Mouse (Mus musculus): Measurements from ENCODE around the gene Nt5dc3.

Gene Nt5dc3

GRCm38 (mm10) chr10:86778398-86779116, at the start of gene Nt5dc3:
Gene Nt5dc3 (plus strand): TSS chr10:86779005.
- DNase-seq = peak; percentile 98

GRCm38 (mm10) chr10:86730823-86731499, 47.8 kb upstream of the Nt5dc3 start:
- peak; percentile 87 for DNase-seq

DNA sequence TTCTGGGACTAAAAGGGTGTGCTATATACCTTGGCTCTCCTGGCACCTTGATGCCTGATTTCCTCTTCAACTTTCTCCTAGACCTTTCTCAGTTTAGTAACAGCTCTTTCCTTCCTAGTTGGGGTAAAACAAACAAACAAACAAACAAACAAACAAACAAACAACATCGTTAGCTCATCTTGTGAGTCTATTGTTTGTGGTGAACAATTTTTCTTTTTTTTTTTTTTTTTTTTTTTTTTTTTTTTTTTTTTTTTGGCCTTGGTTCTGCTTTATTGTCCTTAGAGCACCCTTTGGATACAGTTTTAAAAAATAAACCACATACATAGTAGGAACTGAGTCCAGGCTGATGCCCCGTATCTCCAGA, 47.3 kb upstream of the Nt5dc3 start:
- DNase-seq = no peak

DNA sequence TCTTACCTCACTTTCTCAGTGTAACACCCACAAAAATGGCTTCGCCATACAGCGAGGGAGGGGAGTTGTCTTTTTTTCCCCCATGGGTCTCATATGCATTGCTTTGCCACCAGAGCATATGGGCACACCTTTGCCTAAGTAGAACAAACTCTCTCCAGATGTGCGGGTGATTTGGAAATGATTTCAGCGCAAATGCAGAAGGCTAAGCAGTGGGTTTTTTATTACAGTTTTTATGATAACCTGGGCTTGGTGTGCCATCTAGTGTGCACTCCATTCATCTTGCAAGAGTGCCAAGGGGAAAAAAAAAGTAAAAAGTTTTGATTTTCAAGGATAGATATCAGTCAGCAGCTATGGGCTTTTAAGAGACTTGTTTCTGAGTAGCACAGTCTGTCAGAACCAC, 43.8 kb upstream of the Nt5dc3 start:
- no peak for DNase-seq

GRCm38 (mm10) chr10:86742918-86743317, 35.9 kb upstream of the Nt5dc3 start:
- no peak for DNase-seq

DNA sequence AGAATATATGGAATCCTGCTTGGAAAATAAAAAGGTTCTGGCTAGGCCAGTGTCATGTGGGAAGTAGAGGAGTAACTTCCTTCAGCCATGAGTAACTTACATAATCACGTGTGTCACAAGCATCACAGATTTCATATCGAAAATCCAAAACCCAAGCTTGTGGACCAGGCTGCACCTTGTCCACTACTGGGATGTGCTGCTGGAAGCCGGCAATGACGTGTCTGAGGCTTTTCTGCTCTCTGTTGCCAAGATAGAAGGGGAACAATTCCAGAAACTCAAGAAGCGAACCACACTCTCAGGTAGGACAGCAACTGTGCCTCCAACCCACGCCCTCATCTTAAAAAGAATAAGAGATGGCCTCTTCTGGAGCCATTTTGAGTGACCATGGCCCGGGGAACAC, 34.5 kb upstream of the Nt5dc3 start:
- DNase-seq = no peak

- no peak for DNase-seq
These were observed 22.8 kb upstream of the Nt5dc3 start for GRCm38 (mm10) chr10:86755816-86756502.

- no peak for DNase-seq
These were observed 21.1 kb upstream of the Nt5dc3 start for GRCm38 (mm10) chr10:86757724-86758123.

GRCm38 (mm10) chr10:86758211-86758610, 20.6 kb upstream of the Nt5dc3 start:
- DNase-seq = no peak

- no peak for DNase-seq
These were observed 17.6 kb upstream of the Nt5dc3 start for GRCm38 (mm10) chr10:86761236-86761635.

DNA sequence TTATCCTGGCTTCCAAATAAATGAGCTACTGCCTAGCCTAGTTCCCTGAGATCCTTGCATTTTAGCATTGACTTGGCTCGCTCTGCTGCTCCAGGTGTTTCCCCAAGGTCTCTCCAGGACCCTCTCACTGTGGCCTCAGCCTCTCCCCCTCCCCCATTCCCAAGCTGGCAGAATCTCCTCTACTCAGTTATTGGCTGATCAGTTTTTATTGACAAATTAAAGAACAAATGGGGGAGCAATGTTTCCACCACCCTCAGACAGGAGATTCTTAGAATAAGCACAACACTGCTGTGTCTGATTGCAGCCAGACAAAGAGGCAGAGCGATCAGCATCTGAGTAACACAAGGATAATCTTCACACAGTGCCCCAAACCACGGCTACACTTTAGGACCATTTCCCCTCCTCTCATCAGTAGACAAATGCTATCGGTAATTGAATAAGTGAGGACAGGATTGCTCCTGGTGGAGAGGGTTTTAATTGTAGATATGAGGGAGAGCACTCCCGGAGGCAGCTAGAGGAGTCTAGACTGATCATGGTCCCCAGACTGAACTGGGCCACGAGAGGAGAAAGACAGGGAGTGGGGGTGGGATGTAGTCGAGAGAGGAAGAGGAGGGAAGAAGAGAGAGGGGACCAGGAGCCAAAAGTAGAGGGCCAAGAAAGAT, 17.0 kb upstream of the Nt5dc3 start:
- DNase-seq = no peak

- no peak for DNase-seq
These were observed 16.4 kb upstream of the Nt5dc3 start for GRCm38 (mm10) chr10:86762384-86762730.

DNA sequence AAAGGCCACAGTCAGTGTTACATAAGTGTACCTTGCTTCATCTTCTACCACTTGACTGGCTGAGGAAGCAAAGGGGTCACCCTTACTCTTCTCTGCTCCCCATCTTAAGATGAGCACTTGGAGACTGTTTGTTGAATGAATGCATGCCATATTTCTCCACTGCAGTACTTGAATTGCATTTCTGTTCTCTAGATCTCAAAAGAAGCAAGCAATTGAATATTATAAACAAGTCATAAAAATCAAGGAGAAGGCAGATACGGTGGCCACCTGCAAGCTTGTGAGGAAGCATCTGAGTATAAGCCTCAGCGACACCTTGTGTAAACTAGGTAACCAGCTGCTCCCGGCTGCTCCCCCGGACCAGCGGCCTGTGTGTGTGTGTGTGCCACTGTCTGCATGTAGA, 15.1 kb upstream of the Nt5dc3 start, which contains the start of gene Gm49358:
Gm49358 (plus strand) TSS at position 301 of the 400 bp plus-strand sequence.
- no peak for DNase-seq

DNA sequence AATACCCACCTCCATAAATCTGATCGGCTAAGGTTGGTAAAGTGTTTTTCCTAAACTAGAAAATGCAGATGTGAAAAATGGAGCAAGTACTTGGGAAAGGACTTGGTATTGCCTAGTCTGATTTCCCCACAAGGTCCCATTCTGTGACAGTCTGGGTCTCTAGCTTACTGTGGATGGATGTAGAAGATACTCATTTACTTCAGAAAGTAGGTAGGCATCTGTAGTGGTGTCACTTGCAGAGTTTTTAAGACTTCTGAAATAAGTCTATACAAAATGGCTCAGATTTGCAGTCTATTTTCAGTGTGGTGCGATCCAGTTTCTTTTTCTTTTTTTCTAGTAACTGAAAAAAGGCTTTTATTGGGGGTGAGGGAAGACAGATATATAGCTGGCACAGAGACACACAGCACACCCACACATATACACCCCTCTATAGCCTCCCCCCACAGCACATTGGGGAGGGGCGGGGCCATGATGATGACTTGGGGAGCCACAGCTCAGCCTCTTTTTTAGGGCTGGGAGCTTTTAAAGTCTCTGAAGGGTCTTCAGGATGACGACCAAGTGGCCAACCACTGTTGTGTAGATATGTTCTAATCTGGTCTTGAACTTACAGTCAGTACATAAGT, 13.3 kb upstream of the Nt5dc3 start:
- DNase-seq = no peak

DNA sequence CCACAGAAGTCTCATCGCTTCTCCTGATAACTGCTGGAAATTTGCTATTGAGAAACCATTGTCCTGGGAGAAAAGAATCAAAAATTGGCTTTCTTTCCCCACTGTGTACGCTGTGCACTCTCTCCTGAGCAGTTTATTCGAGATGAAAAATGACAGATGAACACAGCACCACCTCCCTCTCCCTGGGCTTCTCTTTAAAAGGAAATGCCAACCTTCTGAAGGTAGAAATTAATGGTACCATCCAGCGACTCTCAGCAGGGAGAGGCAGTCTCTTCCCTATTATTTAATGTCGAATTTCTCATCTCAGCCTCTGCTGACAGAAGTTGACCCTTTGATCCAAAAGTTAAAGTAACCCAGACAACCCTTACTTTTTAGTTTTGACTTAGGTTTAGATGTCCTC, 9.6 kb upstream of the Nt5dc3 start:
- no peak for DNase-seq

GRCm38 (mm10) chr10:86769797-86770196, 9.0 kb upstream of the Nt5dc3 start:
- DNase-seq = no peak

- no peak for DNase-seq
These were observed 7.1 kb upstream of the Nt5dc3 start for GRCm38 (mm10) chr10:86771701-86772100.

DNA sequence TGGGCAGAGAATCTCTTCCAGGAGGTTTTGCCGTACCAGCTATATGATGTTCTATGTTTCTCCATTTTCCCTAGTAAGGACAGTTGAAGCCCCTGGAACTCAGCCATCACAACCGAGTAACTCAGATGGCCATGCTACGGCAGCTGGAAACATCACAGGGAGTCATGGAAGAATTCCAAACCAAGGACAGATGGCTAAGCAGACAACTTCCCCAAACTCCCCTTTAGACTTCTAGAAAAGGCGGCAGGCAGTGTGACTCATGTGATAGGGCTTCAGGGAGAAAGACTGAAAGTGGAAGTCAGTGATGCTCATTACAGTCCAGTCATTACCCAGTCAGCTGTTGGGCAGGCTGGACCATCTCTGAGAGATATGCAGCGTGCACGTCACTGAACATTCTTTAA, 6.6 kb upstream of the Nt5dc3 start:
- DNase-seq = no peak

DNA sequence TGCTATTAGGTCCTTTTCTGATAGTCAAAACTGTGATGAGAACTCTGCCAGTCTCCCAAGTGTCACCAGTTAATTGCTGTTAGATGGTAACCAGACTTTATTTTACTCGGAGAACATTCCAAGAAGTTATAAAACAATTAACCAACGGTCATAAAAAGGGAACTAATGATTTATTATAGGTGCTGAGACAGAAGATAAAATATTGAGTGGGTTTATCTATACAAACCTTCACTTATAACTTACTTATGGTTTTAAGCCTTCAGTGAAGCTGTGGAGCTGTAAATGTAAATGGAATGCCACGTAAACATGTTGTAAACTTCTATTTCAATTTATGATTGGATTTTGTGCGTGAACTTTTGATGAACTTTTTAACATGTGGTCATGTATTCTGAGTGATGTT, 5.4 kb upstream of the Nt5dc3 start:
- no peak for DNase-seq

GRCm38 (mm10) chr10:86776281-86776680, 2.5 kb upstream of the Nt5dc3 start:
- DNase-seq = no peak

- DNase-seq = no peak
These were observed 1.0 kb upstream of the Nt5dc3 start for GRCm38 (mm10) chr10:86777614-86778319.

- peak; percentile 40 for DNase-seq
These were observed 431 bp downstream of the Nt5dc3 start for GRCm38 (mm10) chr10:86779117-86779755.
